Mouse (Mus musculus) heart, adult 2 months (tissue): ENCODE results near the gene Med13l.

ENCODE experiments used
- CTCF ChIP-seq: fragments of 200-600 bp; IDR thresholded peaks from 2 replicates; pipeline ENCODE4 v1.8.1; 2022; ENCODE audit warnings: antibody characterized with exemption, mild to moderate bottlenecking, moderate library complexity
- POLR2A ChIP-seq: fragments of 200-500 bp; IDR thresholded peaks from 2 replicates; pipeline ENCODE4 v1.6.1; 2011; ENCODE audit warnings: mild to moderate bottlenecking, low read depth, low read length, control low read depth; ENCODE audit not compliant: insufficient read depth

GRCm38 (mm10) chr5:118733566-118733965 is 173.1 kb downstream of the Med13l start:
- TF ChIP-seq POLR2A: no peak
- TF ChIP-seq CTCF: no peak
